Mouse (Mus musculus) brain, embryonic 14.5 days (tissue): ENCODE measurements around the gene Il1b. TPM values are rescaled to one million over a fixed set of nuclear protein-coding genes. Genes with fewer than 3 reads are reported as not detected.
A peak's percentile ranks its signal among the peaks of the same experiment; 100 is the strongest.

Experiments
- DNase-seq: peaks from one replicate; pipeline ENCODE4 v3.0.0-alpha.2; 2011; ENCODE audit warnings: low read depth
- CTCF ChIP-seq: fragments of 200-500 bp; IDR thresholded peaks from 2 replicates; pipeline ENCODE4 v1.5.1; 2012; ENCODE audit warnings: inconsistent platforms, mild to moderate bottlenecking, moderate library complexity, borderline replicate concordance; ENCODE audit not compliant: insufficient read depth, insufficient read length; ENCODE audit errors: extremely low read depth
- POLR2A ChIP-seq: fragments of 200-500 bp; IDR thresholded peaks from 2 replicates; pipeline ENCODE4 v1.6.1; 2012; ENCODE audit warnings: mild to moderate bottlenecking, inconsistent platforms, borderline replicate concordance; ENCODE audit not compliant: poor library complexity, insufficient read depth, insufficient read length, severe bottlenecking; ENCODE audit errors: extremely low read depth
- polyA plus RNA-seq: library from polyadenylated mRNA; depleted of rRNA; stranded (reverse); fragments of >200 nt; gene quantifications from 2 replicates; pipeline ENCODE4 v1.2.3, GENCODE M21; 2012; rRNA removed

Gene Il1b
- 0.10 TPM in 1 of 2 replicates, not detected in the other for polyA plus RNA-seq

DNA sequence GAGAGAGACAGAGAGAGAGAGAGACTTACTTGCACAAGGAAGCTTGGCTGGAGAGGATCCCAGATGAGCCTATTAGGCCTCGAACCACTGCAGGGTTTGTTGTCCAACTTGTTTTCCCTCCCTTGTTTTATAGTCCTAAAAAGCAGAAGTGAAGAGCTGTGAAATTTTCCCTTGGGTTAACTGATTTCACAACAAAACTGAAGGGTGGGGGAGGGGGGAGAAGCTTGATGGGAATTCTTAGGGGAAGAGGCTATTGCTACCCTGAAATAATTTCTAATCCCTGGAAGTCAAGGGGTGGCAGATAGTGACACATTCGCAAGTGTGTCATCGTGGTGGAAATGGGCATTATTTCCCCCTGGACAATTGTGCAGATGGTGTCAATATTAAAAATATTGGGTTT lies at the start of gene Il1b:
Gene Il1b, minus strand, starts transcription at position 101 of the 400 bp plus-strand sequence.
- TF ChIP-seq CTCF (no peak), POLR2A (no peak)
- DNase-seq, result no peak

GRCm38 (mm10) chr2:129419361-129419880 lies 48.5 kb upstream of the Il1b start:
- DNase-seq, result no peak
- TF ChIP-seq CTCF (no peak), POLR2A (no peak)

DNA sequence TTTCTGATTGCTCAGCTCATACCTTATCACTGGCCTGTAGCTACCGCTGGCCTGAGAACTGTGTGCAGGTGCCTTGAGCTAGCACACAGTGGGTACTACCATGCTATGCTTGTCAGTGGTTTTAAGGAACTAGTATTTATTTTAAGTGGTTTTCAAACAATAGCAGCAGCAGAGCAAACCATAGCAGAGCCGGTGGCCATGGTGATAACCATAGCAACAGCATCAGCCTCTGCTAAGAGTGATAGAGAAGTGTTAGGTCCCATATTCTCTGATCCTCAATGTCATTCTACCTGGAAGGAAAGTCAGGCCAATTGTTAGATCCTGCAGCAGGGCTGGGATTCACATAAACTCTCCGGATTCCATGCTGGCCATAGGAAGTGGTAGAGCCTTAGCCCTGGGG lies 43.7 kb upstream of the Il1b start:
- DNase-seq, result peak; percentile 51
- no peak for TF ChIP-seq POLR2A
- TF ChIP-seq CTCF, result no peak

- TF ChIP-seq POLR2A (no peak), CTCF (no peak)
- no peak for DNase-seq
Observed at GRCm38 (mm10) chr2:129413488-129413887, 42.5 kb upstream of the Il1b start.

DNA sequence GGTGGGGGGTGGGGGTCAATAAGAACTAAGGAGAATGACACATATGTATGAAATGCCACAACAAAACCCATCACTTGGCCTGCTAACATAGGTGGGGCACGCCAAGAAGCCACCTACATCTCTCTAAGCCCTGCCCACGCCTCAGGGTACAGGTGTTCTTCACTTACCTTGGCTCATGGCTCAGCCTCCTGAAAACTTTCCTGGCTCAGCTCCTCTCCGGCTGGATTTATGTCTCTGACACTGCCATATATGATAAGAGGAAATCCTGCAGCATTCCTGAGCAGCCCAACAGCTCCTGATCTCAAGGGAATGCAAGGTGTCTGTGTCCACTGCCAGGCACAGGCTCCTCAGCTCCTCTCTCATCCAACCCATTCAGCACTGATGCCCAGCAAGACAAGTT lies 40.7 kb upstream of the Il1b start:
- TF ChIP-seq CTCF (no peak), POLR2A (no peak)

GRCm38 (mm10) chr2:129410344-129410743 lies 39.4 kb upstream of the Il1b start:
- TF ChIP-seq POLR2A (no peak), CTCF (no peak)

More for the DNA sequence above, 40.7 kb upstream of the Il1b start:
- DNase-seq, result no peak

DNA sequence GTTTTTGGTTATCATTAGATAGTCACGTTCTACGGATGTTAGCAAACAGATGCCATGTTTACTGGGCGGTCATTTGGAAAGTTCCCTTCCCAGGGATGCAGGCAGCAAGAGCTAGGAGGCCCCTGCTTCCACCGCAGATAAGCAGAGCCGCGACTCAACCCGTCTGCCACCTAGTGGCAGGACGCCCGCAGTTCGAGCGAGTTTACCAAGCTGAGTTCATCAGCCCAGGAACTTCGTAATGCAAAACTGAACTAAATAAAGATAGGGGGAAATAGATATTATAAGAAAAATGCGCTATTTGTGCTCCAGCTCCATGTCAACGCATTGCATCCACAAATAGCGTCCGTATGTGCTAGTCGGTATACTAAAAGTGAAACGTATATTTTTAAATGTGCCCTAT lies 37.5 kb upstream of the Il1b start:
- peak; percentile 84 for DNase-seq
- TF ChIP-seq POLR2A (no peak), CTCF (peak; percentile 96)

More at GRCm38 (mm10) chr2:129410344-129410743, 39.4 kb upstream of the Il1b start:
- no peak for DNase-seq

GRCm38 (mm10) chr2:129407596-129407995 lies 36.7 kb upstream of the Il1b start:
- TF ChIP-seq POLR2A (no peak), CTCF (no peak)
- DNase-seq, result no peak

GRCm38 (mm10) chr2:129406508-129406907 lies 35.6 kb upstream of the Il1b start:
- TF ChIP-seq CTCF (peak; percentile 36; the same call in 1 of the 2 replicates), POLR2A (no peak)
- DNase-seq, result no peak

DNA sequence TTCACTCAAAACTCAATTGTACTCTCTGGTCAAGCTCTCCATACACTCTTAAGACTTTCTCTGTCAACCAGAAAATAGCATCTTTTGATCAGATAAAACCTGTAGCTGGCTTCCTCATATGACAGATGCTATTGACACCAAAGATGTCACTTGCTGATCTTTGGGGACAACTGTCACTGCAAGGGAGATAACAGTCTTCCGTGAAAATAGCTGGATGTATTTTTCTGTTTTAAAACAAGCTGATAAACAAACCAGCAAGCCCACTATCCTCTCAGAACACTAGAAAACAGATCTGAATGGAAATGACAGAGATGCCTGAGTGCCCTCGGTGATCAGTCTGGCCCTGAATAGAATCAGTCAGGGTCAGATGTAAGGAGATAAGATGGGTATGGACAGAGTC lies 32.8 kb upstream of the Il1b start:
- DNase-seq, result no peak
- TF ChIP-seq CTCF (no peak), POLR2A (no peak)

DNA sequence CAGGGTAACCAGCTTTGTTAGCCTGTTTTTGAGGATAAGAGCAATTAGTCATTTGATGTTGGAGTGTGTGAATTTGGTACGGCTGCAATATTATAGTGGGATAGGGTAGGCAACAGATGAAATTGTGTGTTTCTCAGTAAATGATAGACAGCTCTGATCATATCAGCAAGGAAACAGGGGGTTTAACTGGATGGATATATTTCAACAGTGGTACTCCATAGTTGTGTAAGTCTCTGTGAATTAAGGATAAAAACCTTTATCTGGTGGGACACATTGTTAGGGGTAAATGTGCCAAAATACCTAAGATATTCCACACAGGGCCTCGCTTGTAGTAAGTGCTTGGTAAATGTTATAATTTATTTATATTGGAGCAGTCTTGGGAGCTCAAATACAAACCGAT lies 31.4 kb upstream of the Il1b start:
- TF ChIP-seq CTCF, result no peak
- TF ChIP-seq POLR2A, result no peak
- DNase-seq, result no peak

DNA sequence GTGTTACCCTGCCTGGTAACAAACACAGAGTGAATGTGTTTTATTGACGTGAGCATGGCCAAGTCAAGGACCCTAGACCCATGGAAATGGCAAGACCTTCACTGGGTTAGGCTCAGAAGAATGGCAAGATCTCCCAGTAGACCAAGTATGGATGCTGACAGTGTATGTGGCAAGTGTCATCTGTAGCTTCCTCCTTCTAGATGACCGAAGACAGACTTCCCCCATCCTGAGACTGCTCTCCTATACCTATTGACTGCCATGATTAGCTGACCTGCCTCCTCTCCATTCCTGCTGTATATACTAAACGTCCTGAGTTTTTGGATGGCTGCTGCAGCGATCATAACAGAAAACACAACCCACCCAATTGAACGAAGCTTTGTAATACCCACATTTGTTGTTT lies 30.9 kb upstream of the Il1b start:
- DNase-seq, result no peak
- TF ChIP-seq POLR2A, result no peak
- TF ChIP-seq CTCF, result no peak
